Mouse (Mus musculus): ENCODE results near the gene Zbtb12. TPM values are rescaled to one million over a fixed set of nuclear protein-coding genes. Genes with fewer than 3 reads are reported as not detected.

The Zbtb12 gene
- polyA plus RNA-seq, 1 experiment from 2014 or later: 3.2 TPM

GRCm38 (mm10) chr17:34847192-34847591 is 32.1 kb upstream of the Zbtb12 start:
- H3K4me2 ChIP-seq (replicated peaks; ENCODE audit: low read depth, low read length): no peak overlapping the region
- ATAC-seq (ENCODE audit: low FRiP score) (no peak), DNase-seq (ENCODE audit: low spot score) (no peak)
- H3K9me3 ChIP-seq (ENCODE audit: control insufficient read depth, low read length): no peaks in the 10 kb centered on the region
- H3K27ac ChIP-seq (ENCODE audit: low read depth, low read length): no peak overlapping the region
- WGBS: 95% methylated on average over 6 of the region's 6 CpGs
- no peak overlapping the region for H3K9ac ChIP-seq (ENCODE audit: low read depth, low read length)
- H3K4me3 ChIP-seq (ENCODE audit: low read depth, low read length): no peak overlapping the region
- H3K4me1 ChIP-seq (replicated peaks; ENCODE audit: control insufficient read depth, insufficient read depth, low read length): peaks cover 5% of the 10 kb centered on the region; the same call in 1 of the 2 replicates
- H3K36me3 ChIP-seq (ENCODE audit: control insufficient read depth, insufficient read depth, low read length): 0 out of 2 replicates have a peak, but pooled peaks cover 10% of the 10 kb centered on the region
- no peaks in the 10 kb centered on the region for H3K27me3 ChIP-seq (ENCODE audit: control insufficient read depth, insufficient read depth, low read length)

GRCm38 (mm10) chr17:34847615-34848014 is 31.7 kb upstream of the Zbtb12 start:
- H3K4me1 ChIP-seq (replicated peaks; ENCODE audit: control insufficient read depth, insufficient read depth, low read length): peaks cover 5% of the 10 kb centered on the region; the same call in 1 of the 2 replicates
- H3K36me3 ChIP-seq (ENCODE audit: control insufficient read depth, insufficient read depth, low read length): 0 out of 2 replicates have a peak, but pooled peaks cover 10% of the 10 kb centered on the region
- H3K4me3 ChIP-seq (ENCODE audit: low read depth, low read length): no peak overlapping the region
- no peak overlapping the region for H3K4me2 ChIP-seq (replicated peaks; ENCODE audit: low read depth, low read length)
- 93% methylated on average over 7 of the region's 7 CpGs for WGBS
- ATAC-seq (ENCODE audit: low FRiP score) (no peak), DNase-seq (ENCODE audit: low spot score) (no peak)
- H3K9ac ChIP-seq (ENCODE audit: low read depth, low read length): no peak overlapping the region
- H3K27ac ChIP-seq (ENCODE audit: low read depth, low read length): no peak overlapping the region
- H3K27me3 ChIP-seq (ENCODE audit: control insufficient read depth, insufficient read depth, low read length): no peaks in the 10 kb centered on the region
- H3K9me3 ChIP-seq (ENCODE audit: control insufficient read depth, low read length): no peaks in the 10 kb centered on the region

GRCm38 (mm10) chr17:34849722-34850516 is 29.4 kb upstream of the Zbtb12 start, which contains the start of the genes Skiv2l and Nelfe:
Gene Skiv2l, minus strand, starts transcription at chr17:34850210.
Gene Nelfe, plus strand, starts transcription at chr17:34850391.
- Histone ChIP-seq H3K4me2 (replicated peaks; ENCODE audit: low read depth, low read length) (peak within 1 kb of the TSS; percentile 96), H3K27me3 (ENCODE audit: control insufficient read depth, insufficient read depth, low read length) (no peaks in the 10 kb centered on the region), H3K27ac (ENCODE audit: low read depth, low read length) (0 out of 2 replicates have a peak within 1 kb of the TSS, but pooled peaks have one; percentile 24), H3K9ac (ENCODE audit: low read depth, low read length) (peak within 1 kb of the TSS; percentile 87), H3K36me3 (ENCODE audit: control insufficient read depth, insufficient read depth, low read length) (0 out of 2 replicates have a peak, but pooled peaks cover 7% of the 10 kb centered on the region), H3K9me3 (ENCODE audit: control insufficient read depth, low read length) (no peaks in the 10 kb centered on the region), H3K4me1 (replicated peaks; ENCODE audit: control insufficient read depth, insufficient read depth, low read length) (peaks cover 5% of the 10 kb centered on the region; the same call in 1 of the 2 replicates), H3K4me3 (ENCODE audit: low read depth, low read length) (peak within 1 kb of the TSS; percentile 92)
- peak; percentile 99 for DNase-seq (ENCODE audit: low spot score)
- WGBS: 0% methylated on average over 60 of the region's 65 CpGs
- ATAC-seq (ENCODE audit: low FRiP score): peak; percentile 97

GRCm38 (mm10) chr17:34850517-34851125 is 28.7 kb upstream of the Zbtb12 start:
- WGBS: 2% methylated on average over 25 of the region's 25 CpGs
- peak overlapping the region; percentile 92 for H3K4me3 ChIP-seq (ENCODE audit: low read depth, low read length)
- ATAC-seq (ENCODE audit: low FRiP score): peak; percentile 69
- H3K27ac ChIP-seq (ENCODE audit: low read depth, low read length): 0 out of 2 replicates have a peak overlapping the region, but pooled peaks have one; percentile 24
- peak overlapping the region; percentile 87 for H3K9ac ChIP-seq (ENCODE audit: low read depth, low read length)
- H3K36me3 ChIP-seq (ENCODE audit: control insufficient read depth, insufficient read depth, low read length): 0 out of 2 replicates have a peak, but pooled peaks cover 7% of the 10 kb centered on the region
- no peaks in the 10 kb centered on the region for H3K27me3 ChIP-seq (ENCODE audit: control insufficient read depth, insufficient read depth, low read length)
- no peak for DNase-seq (ENCODE audit: low spot score)
- peak overlapping the region; percentile 96 for H3K4me2 ChIP-seq (replicated peaks; ENCODE audit: low read depth, low read length)
- H3K4me1 ChIP-seq (replicated peaks; ENCODE audit: control insufficient read depth, insufficient read depth, low read length): peaks cover 5% of the 10 kb centered on the region; the same call in 1 of the 2 replicates
- H3K9me3 ChIP-seq (ENCODE audit: control insufficient read depth, low read length): no peaks in the 10 kb centered on the region

- no peak overlapping the region for H3K9ac ChIP-seq (ENCODE audit: low read depth, low read length)
- H3K36me3 ChIP-seq (ENCODE audit: control insufficient read depth, insufficient read depth, low read length): 0 out of 2 replicates have a peak, but pooled peaks cover 2% of the 10 kb centered on the region
- H3K27me3 ChIP-seq (ENCODE audit: control insufficient read depth, insufficient read depth, low read length): no peaks in the 10 kb centered on the region
- 82% methylated on average over 8 of the region's 8 CpGs for WGBS
- no peak for DNase-seq (ENCODE audit: low spot score)
- H3K4me2 ChIP-seq (replicated peaks; ENCODE audit: low read depth, low read length): no peak overlapping the region
- no peaks in the 10 kb centered on the region for H3K9me3 ChIP-seq (ENCODE audit: control insufficient read depth, low read length)
- ATAC-seq (ENCODE audit: low FRiP score): no peak
- H3K4me3 ChIP-seq (ENCODE audit: low read depth, low read length): no peak overlapping the region
- H3K4me1 ChIP-seq (replicated peaks; ENCODE audit: control insufficient read depth, insufficient read depth, low read length): peaks cover 5% of the 10 kb centered on the region; the same call in 1 of the 2 replicates
- no peak overlapping the region for H3K27ac ChIP-seq (ENCODE audit: low read depth, low read length)
Measured at GRCm38 (mm10) chr17:34853511-34853910, 25.8 kb upstream of the Zbtb12 start.

GRCm38 (mm10) chr17:34854761-34855160 is 24.5 kb upstream of the Zbtb12 start:
- Histone ChIP-seq H3K9me3 (ENCODE audit: control insufficient read depth, low read length) (no peaks in the 10 kb centered on the region), H3K27me3 (ENCODE audit: control insufficient read depth, insufficient read depth, low read length) (no peaks in the 10 kb centered on the region), H3K4me3 (ENCODE audit: low read depth, low read length) (no peak overlapping the region), H3K36me3 (ENCODE audit: control insufficient read depth, insufficient read depth, low read length) (0 out of 2 replicates have a peak, but pooled peaks cover 2% of the 10 kb centered on the region), H3K4me2 (replicated peaks; ENCODE audit: low read depth, low read length) (no peak overlapping the region), H3K9ac (ENCODE audit: low read depth, low read length) (no peak overlapping the region), H3K4me1 (replicated peaks; ENCODE audit: control insufficient read depth, insufficient read depth, low read length) (peaks cover 5% of the 10 kb centered on the region; the same call in 1 of the 2 replicates), H3K27ac (ENCODE audit: low read depth, low read length) (no peak overlapping the region)
- WGBS: 93% methylated on average over 3 of the region's 3 CpGs
- ATAC-seq (ENCODE audit: low FRiP score) (no peak), DNase-seq (ENCODE audit: low spot score) (no peak)

GRCm38 (mm10) chr17:34855825-34856224 is 23.5 kb upstream of the Zbtb12 start:
- Histone ChIP-seq H3K27ac (ENCODE audit: low read depth, low read length) (no peak overlapping the region), H3K36me3 (ENCODE audit: control insufficient read depth, insufficient read depth, low read length) (0 out of 2 replicates have a peak, but pooled peaks cover 2% of the 10 kb centered on the region), H3K4me1 (replicated peaks; ENCODE audit: control insufficient read depth, insufficient read depth, low read length) (peaks cover 5% of the 10 kb centered on the region; the same call in 1 of the 2 replicates), H3K4me2 (replicated peaks; ENCODE audit: low read depth, low read length) (no peak overlapping the region), H3K9ac (ENCODE audit: low read depth, low read length) (no peak overlapping the region), H3K4me3 (ENCODE audit: low read depth, low read length) (no peak overlapping the region), H3K27me3 (ENCODE audit: control insufficient read depth, insufficient read depth, low read length) (no peaks in the 10 kb centered on the region), H3K9me3 (ENCODE audit: control insufficient read depth, low read length) (no peaks in the 10 kb centered on the region)
- no peak for ATAC-seq (ENCODE audit: low FRiP score)
- peak; percentile 72 for DNase-seq (ENCODE audit: low spot score)
- WGBS: 43% methylated on average over 3 of the region's 3 CpGs

GRCm38 (mm10) chr17:34858670-34859069 is 20.6 kb upstream of the Zbtb12 start:
- DNase-seq (ENCODE audit: low spot score) (no peak), ATAC-seq (ENCODE audit: low FRiP score) (no peak)
- Histone ChIP-seq H3K4me2 (replicated peaks; ENCODE audit: low read depth, low read length) (no peak overlapping the region), H3K9ac (ENCODE audit: low read depth, low read length) (no peak overlapping the region), H3K27ac (ENCODE audit: low read depth, low read length) (no peak overlapping the region), H3K9me3 (ENCODE audit: control insufficient read depth, low read length) (no peaks in the 10 kb centered on the region), H3K27me3 (ENCODE audit: control insufficient read depth, insufficient read depth, low read length) (no peaks in the 10 kb centered on the region), H3K4me1 (replicated peaks; ENCODE audit: control insufficient read depth, insufficient read depth, low read length) (no peaks in the 10 kb centered on the region), H3K36me3 (ENCODE audit: control insufficient read depth, insufficient read depth, low read length) (0 out of 2 replicates have a peak, but pooled peaks cover 2% of the 10 kb centered on the region), H3K4me3 (ENCODE audit: low read depth, low read length) (no peak overlapping the region)
- WGBS: 87% methylated on average over 4 of the region's 4 CpGs
